Mouse (Mus musculus) heart, postnatal 0 days (tissue): Measurements from ENCODE around the gene Evpl. TPM values are rescaled to one million over a fixed set of nuclear protein-coding genes. Genes with fewer than 3 reads are reported as not detected.

Experiments
- ATAC-seq: fragments of 200-750 bp; cut with Nextera tagmentation; 2 replicates; pipeline ENCODE4 v1.8.0; 2017; ENCODE audit warnings: low read depth, moderate number of reproducible peaks, moderate library complexity; ENCODE audit not compliant: insufficient read depth
- DNase-seq: peaks from one replicate; pipeline ENCODE4 v3.0.0-alpha.2; 2016; ENCODE audit warnings: low spot score
- H3K27ac ChIP-seq: fragments of 300-500 bp; sonication (generic); 2 replicates; pipeline ENCODE4 v1.5.1; 2014; ENCODE audit warnings: low read depth, mild to moderate bottlenecking
- H3K27me3 ChIP-seq: fragments of 300-500 bp; sonication (generic); 2 replicates; pipeline ENCODE4 v1.6.1; 2014; ENCODE audit warnings: low read length, mixed read lengths; ENCODE audit not compliant: control insufficient read depth, insufficient read depth
- H3K36me3 ChIP-seq: fragments of 300-500 bp; sonication (generic); replicated peaks from 2 replicates; pipeline ENCODE4 v1.6.1; 2014; ENCODE audit warnings: low read length, mixed read lengths; ENCODE audit not compliant: control insufficient read depth, insufficient read depth
- H3K4me1 ChIP-seq: fragments of 300-500 bp; sonication (generic); 2 replicates; pipeline ENCODE4 v1.6.1; 2014; ENCODE audit warnings: antibody characterized with exemption; ENCODE audit not compliant: control insufficient read depth, insufficient read depth
- H3K4me2 ChIP-seq: fragments of 300-500 bp; sonication (generic); 2 replicates; pipeline ENCODE4 v1.6.1; 2014; ENCODE audit warnings: low read depth, mild to moderate bottlenecking, low read length, moderate library complexity
- H3K4me3 ChIP-seq: fragments of 300-500 bp; sonication (generic); 2 replicates; pipeline ENCODE4 v1.5.1; 2014; ENCODE audit warnings: low read depth, low read length
- H3K9ac ChIP-seq: fragments of 300-500 bp; sonication (generic); replicated peaks from 2 replicates; pipeline ENCODE4 v1.6.1; 2014; ENCODE audit warnings: low read depth, low read length, mixed read lengths
- H3K9me3 ChIP-seq: fragments of 300-500 bp; sonication (generic); replicated peaks from 2 replicates; pipeline ENCODE4 v1.6.1; 2016; ENCODE audit warnings: low read length; ENCODE audit not compliant: control insufficient read depth
- CTCF ChIP-seq: IDR thresholded peaks from 2 replicates; pipeline ENCODE4 v1.5.1; 2016; ENCODE audit warnings: antibody characterized with exemption, control low read depth, low read depth
- EP300 ChIP-seq: IDR thresholded peaks from 2 replicates; pipeline ENCODE4 v1.6.1; 2016; ENCODE audit warnings: antibody characterized with exemption, low read depth
- whole genome bisulfite sequencing: fragments of 180-500 bp; shearing (Covaris S2); extraction: QIAGEN DNeasy Blood & Tissue Kit; methylation state at CpG from one replicate; pipeline ENCODE4 v1.1.7; 2014; 5-methylcytosine and 5-hydroxymethylcytosine counted together
- polyA plus RNA-seq: library from polyadenylated mRNA; unstranded; fragments of >200 nt; fragmentation: Nextera tagmentation; extraction: Ambion mirVana; gene quantifications from 2 replicates; pipeline ENCODE4 v1.2.1, GENCODE M21; 2015
- total RNA-seq: library from RNA; depleted of rRNA; stranded (reverse); fragments of >200 nt; gene quantifications from 2 replicates; pipeline ENCODE4 v1.2.3, GENCODE M21; 2014; ENCODE audit warnings: low replicate concordance

Gene Evpl
- total and polyA plus RNA-seq, 2 experiments from 2014 or later, result 0.45 to 3.4 TPM

- Histone ChIP-seq H3K36me3 (peaks cover 31% of the 10 kb centered on the region), H3K4me1 (peaks cover 8% of the 10 kb centered on the region), H3K4me2 (peak overlapping the region; percentile 97), H3K9ac (peak overlapping the region; percentile 87), H3K27me3 (no peaks in the 10 kb centered on the region), H3K27ac (peak overlapping the region; percentile 80), H3K9me3 (no peaks in the 10 kb centered on the region), H3K4me3 (peak overlapping the region; percentile 74)
- ATAC-seq, result peak; percentile 16
- no peak for DNase-seq
- no peak for TF ChIP-seq EP300
- TF ChIP-seq CTCF, result no peak
- WGBS, result 1% methylated on average over 39 of the region's 39 CpGs
Observed at GRCm38 (mm10) chr11:116273469-116274044, 35.7 kb upstream of the Evpl start.

- Histone ChIP-seq H3K36me3 (peaks cover 39% of the 10 kb centered on the region), H3K4me3 (peak overlapping the region; percentile 74), H3K9me3 (no peaks in the 10 kb centered on the region), H3K27ac (0 out of 2 replicates have a peak overlapping the region, but pooled peaks have one; percentile 80), H3K9ac (peak overlapping the region; percentile 87), H3K4me2 (peak overlapping the region; percentile 97), H3K27me3 (no peaks in the 10 kb centered on the region), H3K4me1 (peaks cover 8% of the 10 kb centered on the region)
- 37% methylated on average over 12 of the region's 12 CpGs for WGBS
- ATAC-seq (no peak), DNase-seq (no peak)
- TF ChIP-seq EP300, result no peak
- no peak for TF ChIP-seq CTCF
Observed at GRCm38 (mm10) chr11:116272589-116273468, 35.0 kb upstream of the Evpl start.

GRCm38 (mm10) chr11:116269560-116269959, 31.7 kb upstream of the Evpl start:
- no peak overlapping the region for H3K27ac ChIP-seq
- whole genome bisulfite sequencing, result 90% methylated on average over 8 of the region's 8 CpGs
- DNase-seq (no peak), ATAC-seq (no peak)
- H3K27me3 ChIP-seq, result no peaks in the 10 kb centered on the region
- no peak for TF ChIP-seq EP300
- no peak for TF ChIP-seq CTCF
- peaks cover 69% of the 10 kb centered on the region for H3K36me3 ChIP-seq
- H3K4me1 ChIP-seq, result peaks cover 8% of the 10 kb centered on the region
- no peaks in the 10 kb centered on the region for H3K9me3 ChIP-seq
- no peak overlapping the region for H3K9ac ChIP-seq
- H3K4me3 ChIP-seq, result no peak overlapping the region
- H3K4me2 ChIP-seq, result no peak overlapping the region

- Histone ChIP-seq H3K9me3 (no peaks in the 10 kb centered on the region), H3K4me3 (no peak overlapping the region), H3K36me3 (peaks cover 82% of the 10 kb centered on the region), H3K4me1 (peaks cover 8% of the 10 kb centered on the region), H3K9ac (no peak overlapping the region), H3K4me2 (no peak overlapping the region), H3K27ac (no peak overlapping the region), H3K27me3 (no peaks in the 10 kb centered on the region)
- DNase-seq, result no peak
- no peak for ATAC-seq
- WGBS, result 94% methylated on average over 6 of the region's 6 CpGs
- no peak for TF ChIP-seq EP300
- TF ChIP-seq CTCF, result no peak
Observed at GRCm38 (mm10) chr11:116268313-116268712, 30.4 kb upstream of the Evpl start.

- no peak overlapping the region for H3K4me3 ChIP-seq
- DNase-seq (no peak), ATAC-seq (no peak)
- no peak overlapping the region for H3K27ac ChIP-seq
- peaks cover 3% of the 10 kb centered on the region for H3K4me1 ChIP-seq
- 86% methylated on average over 8 of the region's 8 CpGs for WGBS
- no peak for TF ChIP-seq CTCF
- TF ChIP-seq EP300, result no peak
- no peaks in the 10 kb centered on the region for H3K27me3 ChIP-seq
- no peak overlapping the region for H3K4me2 ChIP-seq
- H3K36me3 ChIP-seq, result peaks cover 88% of the 10 kb centered on the region
- H3K9ac ChIP-seq, result no peak overlapping the region
- H3K9me3 ChIP-seq, result no peaks in the 10 kb centered on the region
Observed at GRCm38 (mm10) chr11:116267637-116268036, 29.8 kb upstream of the Evpl start.
